Mouse (Mus musculus) kidney, adult 2 months (tissue): Measurements from ENCODE around the gene Gpam. TPM values are rescaled to one million over a fixed set of nuclear protein-coding genes. Genes with fewer than 3 reads are reported as not detected.
"Not testable (repeated sequence)": the region's sequence is repeated elsewhere in the genome, so short reads cannot be mapped to it uniquely, and the experiment has no call there.

Experiments
- DNase-seq: peaks from one replicate; pipeline ENCODE4 v3.0.0; 2021
- H3K27ac ChIP-seq: fragments of 200-500 bp; 2 replicates; pipeline ENCODE4 v1.5.1; 2012; ENCODE audit warnings: low read depth, low read length, control low read depth, inconsistent platforms; ENCODE audit not compliant: insufficient read depth
- H3K27me3 ChIP-seq: fragments of 200-500 bp; replicated peaks from 2 replicates; pipeline ENCODE4 v1.6.1; 2012; ENCODE audit warnings: mild to moderate bottlenecking, moderate library complexity, low read length, inconsistent platforms; ENCODE audit not compliant: control insufficient read depth, insufficient read depth
- H3K36me3 ChIP-seq: fragments of 200-500 bp; 2 replicates; pipeline ENCODE4 v1.6.1; 2012; ENCODE audit warnings: mild to moderate bottlenecking, moderate library complexity, low read length, inconsistent platforms; ENCODE audit not compliant: control insufficient read depth, insufficient read depth
- H3K4me1 ChIP-seq: fragments of 200-500 bp; 2 replicates; pipeline ENCODE4 v1.6.1; 2011; ENCODE audit warnings: low read length; ENCODE audit not compliant: control insufficient read depth, insufficient read depth
- H3K4me3 ChIP-seq: fragments of 200-500 bp; 2 replicates; pipeline ENCODE4 v1.5.1; 2011; ENCODE audit warnings: mild to moderate bottlenecking, low read depth, low read length, control low read depth; ENCODE audit not compliant: insufficient read depth
- CTCF ChIP-seq: fragments of 200-500 bp; conservative IDR thresholded peaks from 2 replicates; pipeline ENCODE4 v1.5.1; 2011; ENCODE audit warnings: low read depth, mild to moderate bottlenecking, control low read depth, low read length, moderate library complexity, mixed read lengths; ENCODE audit not compliant: insufficient read depth, insufficient read length
- POLR2A ChIP-seq: fragments of 200-500 bp; IDR thresholded peaks from one replicate; pipeline ENCODE4 v1.6.1; 2011; ENCODE audit warnings: low read depth, low read length, control low read depth
- WGBS: fragments of 180-500 bp; shearing (Covaris S2); methylation state at CpG from one replicate; pipeline ENCODE4 v1.1.7; 2018; 5-methylcytosine and 5-hydroxymethylcytosine counted together
- polyA plus RNA-seq: library from polyadenylated mRNA; depleted of rRNA; stranded (reverse); fragments of >200 nt; gene quantifications from 2 replicates; pipeline ENCODE4 v1.2.3, GENCODE M21; 2012

Gpam gene
- polyA plus RNA-seq, 1 experiment, result 56.6 TPM

DNA sequence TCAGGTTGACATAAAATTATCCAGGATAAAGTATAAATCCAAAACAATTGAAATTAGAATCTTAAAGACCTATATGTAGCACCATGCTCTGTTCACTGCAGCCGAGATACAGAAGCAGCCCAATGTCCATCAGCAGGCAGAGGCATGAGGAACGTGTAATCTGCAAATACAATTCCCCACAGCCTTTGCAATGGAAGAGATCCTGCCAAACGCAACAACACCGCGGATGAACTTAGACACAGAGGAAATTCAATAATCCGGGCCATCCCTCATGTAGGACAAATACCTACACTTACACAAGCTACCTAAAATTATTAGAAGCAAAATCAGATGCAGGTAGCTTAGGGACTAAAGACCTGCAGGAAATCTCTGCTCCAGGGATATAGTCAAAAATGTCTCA is 25.9 kb upstream of the Gpam start:
- no peak for TF ChIP-seq POLR2A
- no peak for TF ChIP-seq CTCF
- Histone ChIP-seq H3K4me1 (no peaks in the 10 kb centered on the region), H3K27me3 (no peaks in the 10 kb centered on the region), H3K27ac (no peak overlapping the region), H3K36me3 (no peaks in the 10 kb centered on the region), H3K4me3 (no peak overlapping the region)
- 91% methylated on average over 6 of the region's 6 CpGs for WGBS
- DNase-seq, result no peak

GRCm38 (mm10) chr19:55152274-55152673 is 25.2 kb upstream of the Gpam start:
- not testable (repeated sequence) for H3K4me1 ChIP-seq, H3K36me3 ChIP-seq, H3K27me3 ChIP-seq, H3K4me3 ChIP-seq, DNase-seq, H3K27ac ChIP-seq
- 66% methylated on average over 6 of the region's 6 CpGs for WGBS

GRCm38 (mm10) chr19:55149646-55150045 is 22.6 kb upstream of the Gpam start:
- Histone ChIP-seq H3K4me1 (peaks cover 6% of the 10 kb centered on the region), H3K4me3 (no peak overlapping the region), H3K36me3 (no peaks in the 10 kb centered on the region), H3K27me3 (no peaks in the 10 kb centered on the region), H3K27ac (no peak overlapping the region)
- 57% methylated on average over 6 of the region's 6 CpGs for WGBS
- TF ChIP-seq CTCF (no peak), POLR2A (no peak)
- no peak for DNase-seq

GRCm38 (mm10) chr19:55148109-55148508 is 21.1 kb upstream of the Gpam start:
- no peak for DNase-seq
- Histone ChIP-seq H3K27me3 (no peaks in the 10 kb centered on the region), H3K36me3 (no peaks in the 10 kb centered on the region), H3K27ac (no peak overlapping the region), H3K4me1 (peaks cover 10% of the 10 kb centered on the region), H3K4me3 (no peak overlapping the region)
- WGBS, result 65% methylated on average over 6 of the region's 6 CpGs
- TF ChIP-seq POLR2A, result no peak
- TF ChIP-seq CTCF, result no peak

DNA sequence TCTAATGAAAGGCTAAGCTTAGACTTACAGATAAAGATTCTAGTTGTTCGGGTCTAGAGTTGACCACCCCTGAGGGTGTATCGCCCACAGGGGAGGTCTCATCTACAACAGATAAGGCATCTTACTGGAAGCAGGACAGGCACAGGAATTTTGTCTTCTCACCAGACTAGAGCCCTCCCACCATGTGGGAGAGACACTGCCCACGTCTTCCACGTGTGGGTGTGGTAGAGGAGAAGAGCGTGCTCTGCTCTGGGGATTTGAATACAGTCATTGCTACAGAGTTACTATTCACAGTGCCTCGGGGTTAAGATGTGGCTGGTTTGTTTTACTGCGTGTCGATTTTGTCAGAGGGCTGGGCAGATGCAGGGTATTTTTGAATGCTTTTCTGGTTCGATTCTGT is 20.5 kb upstream of the Gpam start:
- H3K4me3 ChIP-seq, result no peak overlapping the region
- WGBS, result 69% methylated on average over 9 of the region's 9 CpGs
- DNase-seq, result no peak
- TF ChIP-seq POLR2A (no peak), CTCF (no peak)
- H3K27ac ChIP-seq, result no peak overlapping the region
- peaks cover 10% of the 10 kb centered on the region for H3K4me1 ChIP-seq
- no peaks in the 10 kb centered on the region for H3K27me3 ChIP-seq
- no peaks in the 10 kb centered on the region for H3K36me3 ChIP-seq

DNA sequence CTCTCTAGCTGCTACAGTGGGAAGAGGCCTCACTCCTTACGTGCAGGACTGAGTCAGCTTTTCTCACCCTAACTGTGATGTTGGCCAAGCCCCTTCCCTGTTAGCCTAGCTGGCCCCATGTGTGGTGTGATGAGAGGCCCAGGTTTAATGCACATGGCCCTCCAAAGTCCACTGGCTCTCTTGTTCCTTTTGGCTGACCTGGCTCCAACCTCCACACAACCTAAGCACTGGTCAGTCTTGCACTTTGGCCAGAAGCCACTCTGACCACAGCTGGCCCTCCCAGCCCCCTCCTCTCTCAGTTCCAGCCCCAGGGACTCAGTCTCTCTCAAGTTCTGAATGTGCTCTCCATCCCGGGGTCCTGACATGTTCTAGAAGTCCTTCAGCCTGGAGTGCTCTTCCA is 18.1 kb upstream of the Gpam start:
- WGBS, result 69% methylated on average over 2 of the region's 2 CpGs
- Histone ChIP-seq H3K36me3 (no peaks in the 10 kb centered on the region), H3K4me3 (no peak overlapping the region), H3K27ac (peak overlapping the region; percentile 25; the same call in 1 of the 2 replicates), H3K27me3 (no peaks in the 10 kb centered on the region), H3K4me1 (peaks cover 10% of the 10 kb centered on the region)
- peak; percentile 88 for DNase-seq
- TF ChIP-seq CTCF (no peak), POLR2A (no peak)

- peaks cover 10% of the 10 kb centered on the region for H3K4me1 ChIP-seq
- H3K36me3 ChIP-seq, result no peaks in the 10 kb centered on the region
- H3K27me3 ChIP-seq, result no peaks in the 10 kb centered on the region
- H3K4me3 ChIP-seq, result no peak overlapping the region
- H3K27ac ChIP-seq, result peak overlapping the region; percentile 25; the same call in 1 of the 2 replicates
- TF ChIP-seq POLR2A (no peak), CTCF (no peak)
- 60% methylated on average over 5 of the region's 5 CpGs for WGBS
- peak; percentile 30 for DNase-seq
Measured at GRCm38 (mm10) chr19:55144691-55145090, 17.7 kb upstream of the Gpam start.

DNA sequence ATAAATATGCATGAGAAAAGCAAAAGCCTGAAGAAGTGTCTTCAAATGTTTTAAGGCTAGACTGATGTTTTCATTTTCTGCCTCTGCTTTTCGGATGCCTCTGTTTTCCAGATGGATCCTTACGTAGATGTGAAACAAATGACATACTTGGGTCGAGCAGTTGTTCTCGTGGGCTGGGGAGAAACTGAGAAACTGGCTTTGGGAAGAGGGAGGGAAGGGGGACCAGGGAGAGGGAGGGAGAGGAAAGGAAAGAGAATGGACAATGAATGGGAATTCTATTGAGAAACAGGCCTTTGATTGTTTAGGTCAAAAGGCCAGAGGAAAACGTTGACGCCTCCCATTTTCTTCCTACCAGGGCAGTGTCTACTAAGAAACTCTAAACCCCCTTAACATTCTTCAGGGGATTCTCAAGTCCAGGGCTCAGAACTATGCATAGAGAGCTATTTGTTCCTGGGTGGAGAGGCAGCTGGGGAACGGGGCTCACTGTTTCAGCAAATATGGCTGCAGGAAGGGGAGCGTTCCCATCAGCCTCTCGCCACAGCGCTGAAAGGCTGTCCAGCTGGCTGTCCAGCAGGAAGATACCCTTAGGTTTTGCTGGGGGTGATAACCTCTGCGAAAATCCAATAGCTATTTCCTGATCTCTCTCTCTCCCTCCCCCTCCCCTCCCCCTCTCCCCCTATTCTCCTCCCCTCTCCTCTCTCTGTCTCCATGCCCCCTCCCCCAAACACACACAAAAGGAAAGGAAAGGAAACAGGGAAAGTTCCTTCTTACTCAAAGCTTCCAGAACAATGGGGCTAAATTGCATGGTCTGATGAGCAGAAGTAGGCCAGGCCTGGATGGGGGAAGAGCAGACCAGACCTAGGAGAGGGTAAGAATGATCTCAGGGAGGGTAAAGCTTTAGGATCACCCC is 16.6 kb upstream of the Gpam start:
- H3K27ac ChIP-seq, result no peak overlapping the region
- WGBS, result 66% methylated on average over 11 of the region's 11 CpGs

More for the DNA sequence above, 16.6 kb upstream of the Gpam start:
- Histone ChIP-seq H3K27me3 (no peaks in the 10 kb centered on the region), H3K36me3 (no peaks in the 10 kb centered on the region), H3K4me3 (no peak overlapping the region), H3K4me1 (peaks cover 19% of the 10 kb centered on the region)
- TF ChIP-seq CTCF (no peak), POLR2A (no peak)
- DNase-seq, result no peak
